Mouse (Mus musculus): Measurements from ENCODE around the gene Tubb2a. TPM values are rescaled to one million over a fixed set of nuclear protein-coding genes. Genes with fewer than 3 reads are reported as not detected.

Tubb2a gene
- polyA plus RNA-seq, 2 experiments = 170 to 328 TPM

DNA sequence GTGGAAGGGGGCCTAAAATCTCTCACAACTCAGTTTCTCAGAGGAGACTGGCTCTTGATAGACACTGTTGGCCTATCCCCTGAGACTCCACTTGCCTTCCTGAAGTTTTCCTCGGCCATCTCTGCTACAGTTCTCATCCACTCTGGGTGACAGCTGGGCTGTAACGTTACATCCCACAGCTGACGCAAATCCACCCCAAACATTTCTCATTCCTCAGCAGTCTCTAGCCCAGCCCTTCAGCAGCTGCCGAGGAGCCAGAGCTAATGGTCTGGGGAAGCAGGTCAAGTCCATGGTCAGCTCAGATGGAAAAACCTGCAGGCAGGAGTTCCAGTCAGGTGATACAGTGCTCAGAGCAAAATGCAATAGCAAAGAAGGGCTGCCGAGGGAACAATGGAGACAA is 33.2 kb upstream of the Tubb2a start:
- no peak for TF ChIP-seq POLR2A (IDR thresholded peaks at IDR 0.05; ENCODE audit: borderline replicate concordance, extremely low read depth, insufficient read depth, insufficient read length)
- ATAC-seq (ENCODE audit: low FRiP score, low read depth) (peak; percentile 60), DNase-seq (ENCODE audit: low spot score) (no peak)
- Histone ChIP-seq H3K27ac (replicated peaks; ENCODE audit: low read depth, low read length) (no peak overlapping the region), H3K9ac (ENCODE audit: low read depth, low read length, severe bottlenecking) (no peak overlapping the region), H3K27me3 (ENCODE audit: control insufficient read depth, insufficient read depth, low read length) (no peaks in the 10 kb centered on the region), H3K4me2 (replicated peaks; ENCODE audit: low read depth, low read length, severe bottlenecking) (no peak overlapping the region), H3K9me3 (ENCODE audit: control insufficient read depth, low read length) (no peaks in the 10 kb centered on the region), H3K36me3 (ENCODE audit: control insufficient read depth, insufficient read depth, low read length) (no peaks in the 10 kb centered on the region), H3K4me3 (replicated peaks; ENCODE audit: low read length) (no peak overlapping the region), H3K4me1 (ENCODE audit: control insufficient read depth, insufficient read depth, low read length) (no peaks in the 10 kb centered on the region)
- WGBS = 71% methylated on average over 5 of the region's 5 CpGs

- H3K27ac ChIP-seq (replicated peaks; ENCODE audit: low read depth, low read length) = no peak overlapping the region
- no peak overlapping the region for H3K4me3 ChIP-seq (replicated peaks; ENCODE audit: low read length)
- no peaks in the 10 kb centered on the region for H3K9me3 ChIP-seq (ENCODE audit: control insufficient read depth, low read length)
- H3K9ac ChIP-seq (ENCODE audit: low read depth, low read length, severe bottlenecking) = no peak overlapping the region
- ATAC-seq (ENCODE audit: low FRiP score, low read depth) = no peak
- H3K4me1 ChIP-seq (ENCODE audit: control insufficient read depth, insufficient read depth, low read length) = no peaks in the 10 kb centered on the region
- WGBS = 66% methylated on average over 4 of the region's 4 CpGs
- DNase-seq (ENCODE audit: low spot score) = no peak
- TF ChIP-seq POLR2A (IDR thresholded peaks at IDR 0.05; ENCODE audit: borderline replicate concordance, extremely low read depth, insufficient read depth, insufficient read length) = no peak
- H3K36me3 ChIP-seq (ENCODE audit: control insufficient read depth, insufficient read depth, low read length) = no peaks in the 10 kb centered on the region
- no peak overlapping the region for H3K4me2 ChIP-seq (replicated peaks; ENCODE audit: low read depth, low read length, severe bottlenecking)
- no peaks in the 10 kb centered on the region for H3K27me3 ChIP-seq (ENCODE audit: control insufficient read depth, insufficient read depth, low read length)
Observed at GRCm38 (mm10) chr13:34109677-34110058, 31.9 kb upstream of the Tubb2a start.

DNA sequence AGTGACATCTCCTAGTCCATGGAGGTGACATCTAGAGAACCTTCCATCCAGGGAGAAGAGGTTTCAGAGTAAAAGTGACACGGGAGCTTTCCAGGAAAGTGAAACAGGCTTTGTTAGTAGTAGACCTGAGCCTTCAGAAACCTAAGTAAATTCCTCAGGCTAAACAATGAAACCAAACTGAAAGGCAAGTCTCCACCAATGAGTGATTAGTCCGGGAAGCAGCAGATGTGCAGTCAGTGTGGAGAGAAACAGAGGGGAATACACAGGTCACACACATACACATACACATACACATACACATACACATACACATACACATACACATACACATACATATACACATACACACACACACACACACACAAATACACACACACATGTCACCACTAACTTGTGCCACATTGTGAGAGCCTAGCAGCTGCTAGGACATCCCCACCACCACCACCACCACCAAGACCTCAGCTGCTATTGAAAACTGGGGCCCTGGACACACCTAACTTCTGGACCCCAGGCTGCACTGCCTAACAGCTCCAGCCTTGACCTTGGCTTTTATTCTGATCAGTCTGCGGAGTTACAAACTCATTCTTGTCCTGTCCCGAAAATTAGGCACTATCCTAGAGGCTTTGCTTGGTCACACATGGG is 31.3 kb upstream of the Tubb2a start:
- Histone ChIP-seq H3K4me2 (replicated peaks; ENCODE audit: low read depth, low read length, severe bottlenecking) (no peak overlapping the region), H3K4me3 (replicated peaks; ENCODE audit: low read length) (no peak overlapping the region), H3K9me3 (ENCODE audit: control insufficient read depth, low read length) (no peaks in the 10 kb centered on the region), H3K27ac (replicated peaks; ENCODE audit: low read depth, low read length) (no peak overlapping the region), H3K36me3 (ENCODE audit: control insufficient read depth, insufficient read depth, low read length) (no peaks in the 10 kb centered on the region), H3K9ac (ENCODE audit: low read depth, low read length, severe bottlenecking) (no peak overlapping the region), H3K4me1 (ENCODE audit: control insufficient read depth, insufficient read depth, low read length) (no peaks in the 10 kb centered on the region), H3K27me3 (ENCODE audit: control insufficient read depth, insufficient read depth, low read length) (no peaks in the 10 kb centered on the region)
- WGBS = 77% methylated on average over 4 of the region's 4 CpGs
- ATAC-seq (ENCODE audit: low FRiP score, low read depth) (no peak), DNase-seq (ENCODE audit: low spot score) (no peak)
- TF ChIP-seq POLR2A (IDR thresholded peaks at IDR 0.05; ENCODE audit: borderline replicate concordance, extremely low read depth, insufficient read depth, insufficient read length) = no peak

- Histone ChIP-seq H3K4me2 (replicated peaks; ENCODE audit: low read depth, low read length, severe bottlenecking) (no peak overlapping the region), H3K9me3 (ENCODE audit: control insufficient read depth, low read length) (no peaks in the 10 kb centered on the region), H3K27ac (replicated peaks; ENCODE audit: low read depth, low read length) (no peak overlapping the region), H3K4me1 (ENCODE audit: control insufficient read depth, insufficient read depth, low read length) (no peaks in the 10 kb centered on the region), H3K9ac (ENCODE audit: low read depth, low read length, severe bottlenecking) (no peak overlapping the region), H3K4me3 (replicated peaks; ENCODE audit: low read length) (no peak overlapping the region), H3K27me3 (ENCODE audit: control insufficient read depth, insufficient read depth, low read length) (no peaks in the 10 kb centered on the region), H3K36me3 (ENCODE audit: control insufficient read depth, insufficient read depth, low read length) (no peaks in the 10 kb centered on the region)
- DNase-seq (ENCODE audit: low spot score) (no peak), ATAC-seq (ENCODE audit: low FRiP score, low read depth) (no peak)
- no peak for TF ChIP-seq POLR2A (IDR thresholded peaks at IDR 0.05; ENCODE audit: borderline replicate concordance, extremely low read depth, insufficient read depth, insufficient read length)
- 96% methylated on average over 1 of the region's 1 CpGs for WGBS
Observed at GRCm38 (mm10) chr13:34106999-34107398, 29.2 kb upstream of the Tubb2a start.

DNA sequence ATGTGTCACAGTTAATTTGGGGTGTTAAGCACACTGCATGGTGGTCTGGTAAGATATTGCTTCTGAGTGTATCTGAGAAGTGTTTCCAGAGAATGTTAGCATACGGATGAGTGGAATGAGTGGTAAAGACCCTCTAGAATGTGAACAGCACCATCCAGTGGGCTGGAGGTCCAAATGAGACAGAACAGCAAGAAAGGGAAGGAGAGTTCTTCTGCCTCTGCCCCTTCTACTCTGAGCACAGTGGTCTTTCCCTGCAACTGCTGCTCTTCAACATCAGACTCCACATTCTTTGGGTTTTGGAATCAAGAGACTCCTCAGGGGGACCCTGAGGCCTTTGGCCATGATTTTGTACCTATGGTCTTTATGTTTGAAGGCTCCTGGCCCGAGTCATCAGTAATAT is 28.4 kb upstream of the Tubb2a start:
- Histone ChIP-seq H3K4me1 (ENCODE audit: control insufficient read depth, insufficient read depth, low read length) (no peaks in the 10 kb centered on the region), H3K27me3 (ENCODE audit: control insufficient read depth, insufficient read depth, low read length) (no peaks in the 10 kb centered on the region), H3K36me3 (ENCODE audit: control insufficient read depth, insufficient read depth, low read length) (no peaks in the 10 kb centered on the region), H3K27ac (replicated peaks; ENCODE audit: low read depth, low read length) (no peak overlapping the region), H3K4me3 (replicated peaks; ENCODE audit: low read length) (no peak overlapping the region), H3K9me3 (ENCODE audit: control insufficient read depth, low read length) (no peaks in the 10 kb centered on the region), H3K9ac (ENCODE audit: low read depth, low read length, severe bottlenecking) (no peak overlapping the region), H3K4me2 (replicated peaks; ENCODE audit: low read depth, low read length, severe bottlenecking) (no peak overlapping the region)
- DNase-seq (ENCODE audit: low spot score) (no peak), ATAC-seq (ENCODE audit: low FRiP score, low read depth) (no peak)
- TF ChIP-seq POLR2A (IDR thresholded peaks at IDR 0.05; ENCODE audit: borderline replicate concordance, extremely low read depth, insufficient read depth, insufficient read length) = no peak
- 84% methylated on average over 2 of the region's 2 CpGs for WGBS

DNA sequence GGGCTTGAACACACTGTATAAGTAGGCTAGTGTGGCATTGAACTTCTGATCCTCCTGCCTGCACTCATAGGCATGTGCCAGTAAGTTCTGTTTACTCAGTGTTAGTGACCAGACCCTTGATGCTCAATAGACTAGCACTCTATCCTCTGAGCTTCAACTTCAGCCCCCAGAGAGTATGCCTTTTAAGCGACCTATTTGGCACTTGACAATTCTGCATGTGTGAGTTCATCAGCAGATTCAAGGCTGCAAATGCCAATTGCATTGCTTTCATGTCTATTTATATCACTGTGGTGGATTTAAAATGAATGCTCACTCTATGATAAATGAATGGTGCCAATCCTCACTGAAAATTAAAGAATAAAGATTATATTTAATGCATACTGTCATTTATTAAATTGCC is 27.6 kb upstream of the Tubb2a start:
- no peaks in the 10 kb centered on the region for H3K36me3 ChIP-seq (ENCODE audit: control insufficient read depth, insufficient read depth, low read length)
- 61% methylated on average over 1 of the region's 1 CpGs for WGBS
- no peak overlapping the region for H3K4me3 ChIP-seq (replicated peaks; ENCODE audit: low read length)
- no peak overlapping the region for H3K27ac ChIP-seq (replicated peaks; ENCODE audit: low read depth, low read length)
- no peaks in the 10 kb centered on the region for H3K4me1 ChIP-seq (ENCODE audit: control insufficient read depth, insufficient read depth, low read length)
- ATAC-seq (ENCODE audit: low FRiP score, low read depth) = no peak
- H3K27me3 ChIP-seq (ENCODE audit: control insufficient read depth, insufficient read depth, low read length) = no peaks in the 10 kb centered on the region
- no peaks in the 10 kb centered on the region for H3K9me3 ChIP-seq (ENCODE audit: control insufficient read depth, low read length)
- DNase-seq (ENCODE audit: low spot score) = no peak
- no peak for TF ChIP-seq POLR2A (IDR thresholded peaks at IDR 0.05; ENCODE audit: borderline replicate concordance, extremely low read depth, insufficient read depth, insufficient read length)
- no peak overlapping the region for H3K4me2 ChIP-seq (replicated peaks; ENCODE audit: low read depth, low read length, severe bottlenecking)
- no peak overlapping the region for H3K9ac ChIP-seq (ENCODE audit: low read depth, low read length, severe bottlenecking)
